Mouse (Mus musculus): ENCODE results near the gene Wbp4.

DNA sequence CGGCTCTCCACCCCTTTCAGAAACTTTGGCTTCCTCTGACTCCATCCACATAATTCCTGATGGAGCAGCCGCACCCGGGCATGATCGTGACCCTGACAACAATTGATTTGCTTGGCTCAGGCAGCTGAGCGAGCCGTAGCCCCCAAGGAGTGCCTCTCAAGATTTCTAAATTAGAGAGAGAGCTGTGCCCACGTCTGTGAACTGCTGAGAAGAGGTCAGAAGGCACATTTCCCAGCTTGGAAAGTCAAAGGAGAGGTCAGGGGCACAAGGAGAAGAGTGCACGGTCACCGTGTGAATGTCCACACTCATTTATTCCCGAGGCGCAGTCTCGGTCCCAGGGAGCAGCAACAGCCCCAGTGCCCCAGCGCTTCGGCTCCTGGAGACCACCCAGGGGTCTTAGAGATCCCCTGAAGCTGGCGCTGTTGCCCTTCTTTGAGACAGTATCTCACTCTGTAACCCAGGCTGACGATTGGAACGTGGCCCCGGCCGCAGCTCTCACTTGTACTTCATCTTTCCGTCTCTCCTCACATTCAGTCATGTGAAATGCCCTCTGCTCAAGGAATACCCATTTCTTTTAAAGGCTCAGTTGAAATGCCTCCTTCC lies 61.1 kb downstream of the Wbp4 start:
- no peak for TF ChIP-seq CTCF (IDR thresholded peaks at IDR 0.05; ENCODE audit: borderline replicate concordance, insufficient read depth, low read length)
- no peak for TF ChIP-seq POLR2A (IDR thresholded peaks at IDR 0.05; ENCODE audit: low read depth, low read length)
